Mouse (Mus musculus) WW6 (cell line): ENCODE data around the gene Tbl1xr1.

Source experiments
- DNase-seq: peaks from one replicate; pipeline ENCODE4 v3.0.0-alpha.2; 2013; ENCODE audit warnings: low read depth, low spot score

Gene Tbl1xr1

GRCm38 (mm10) chr3:22076561-22076935 is at the start of gene Tbl1xr1:
Tbl1xr1 (plus strand) TSS chr3:22076652.
- no peak for DNase-seq

GRCm38 (mm10) chr3:22038004-22038403 is 38.4 kb upstream of the Tbl1xr1 start:
- DNase-seq = peak; percentile 58

GRCm38 (mm10) chr3:22039036-22039795 is 37.2 kb upstream of the Tbl1xr1 start:
- DNase-seq = no peak

- no peak for DNase-seq
Measured at GRCm38 (mm10) chr3:22040627-22041026, 35.8 kb upstream of the Tbl1xr1 start.

GRCm38 (mm10) chr3:22047203-22047602 is 29.2 kb upstream of the Tbl1xr1 start:
- DNase-seq = no peak

- DNase-seq = no peak
Measured at GRCm38 (mm10) chr3:22056664-22057328, 19.7 kb upstream of the Tbl1xr1 start.

- DNase-seq = no peak
Measured at GRCm38 (mm10) chr3:22058206-22058804, 18.1 kb upstream of the Tbl1xr1 start.

- DNase-seq = no peak
Measured at GRCm38 (mm10) chr3:22061163-22061562, 15.3 kb upstream of the Tbl1xr1 start.

- DNase-seq = no peak
Measured at GRCm38 (mm10) chr3:22068621-22069020, 7.8 kb upstream of the Tbl1xr1 start.

- no peak for DNase-seq
Measured at GRCm38 (mm10) chr3:22073916-22074315, 2.5 kb upstream of the Tbl1xr1 start.

- peak; percentile 55 for DNase-seq
Measured at GRCm38 (mm10) chr3:22074591-22075294, 1.7 kb upstream of the Tbl1xr1 start.

GRCm38 (mm10) chr3:22075517-22075886 is 950 bp upstream of the Tbl1xr1 start:
- DNase-seq = no peak

- peak; percentile 91 for DNase-seq
Measured at GRCm38 (mm10) chr3:22075887-22076560, 428 bp upstream of the Tbl1xr1 start.

- no peak for DNase-seq
Measured at GRCm38 (mm10) chr3:22076936-22077656, 644 bp downstream of the Tbl1xr1 start.

- no peak for DNase-seq
Measured at GRCm38 (mm10) chr3:22077657-22078475, 1.4 kb downstream of the Tbl1xr1 start.

- no peak for DNase-seq
Measured at GRCm38 (mm10) chr3:22078529-22078928, 2.1 kb downstream of the Tbl1xr1 start.

- no peak for DNase-seq
Measured at GRCm38 (mm10) chr3:22081869-22082268, 5.4 kb downstream of the Tbl1xr1 start.

GRCm38 (mm10) chr3:22082823-22083222 is 6.4 kb downstream of the Tbl1xr1 start:
- no peak for DNase-seq

- DNase-seq = no peak
Measured at GRCm38 (mm10) chr3:22084222-22084996, 8.0 kb downstream of the Tbl1xr1 start.
